Mouse (Mus musculus) liver, embryonic 18 days (tissue): ENCODE measurements around the gene Zfp692. TPM values are rescaled to one million over a fixed set of nuclear protein-coding genes. Genes with fewer than 3 reads are reported as not detected.

ENCODE experiments used
- polyA plus RNA-seq: library from polyadenylated mRNA; depleted of rRNA; stranded (reverse); fragments of >200 nt; gene quantifications from 2 replicates; pipeline ENCODE4 v1.2.3, GENCODE M21; 2012; rRNA removed

Gene Zfp692
- 11.8 and 14.3 TPM in 2 replicates for polyA plus RNA-seq

GRCm38 (mm10) chr11:58306860-58307308, at the start of gene Zfp692:
Zfp692 (plus strand) TSS chr11:58307069.

DNA sequence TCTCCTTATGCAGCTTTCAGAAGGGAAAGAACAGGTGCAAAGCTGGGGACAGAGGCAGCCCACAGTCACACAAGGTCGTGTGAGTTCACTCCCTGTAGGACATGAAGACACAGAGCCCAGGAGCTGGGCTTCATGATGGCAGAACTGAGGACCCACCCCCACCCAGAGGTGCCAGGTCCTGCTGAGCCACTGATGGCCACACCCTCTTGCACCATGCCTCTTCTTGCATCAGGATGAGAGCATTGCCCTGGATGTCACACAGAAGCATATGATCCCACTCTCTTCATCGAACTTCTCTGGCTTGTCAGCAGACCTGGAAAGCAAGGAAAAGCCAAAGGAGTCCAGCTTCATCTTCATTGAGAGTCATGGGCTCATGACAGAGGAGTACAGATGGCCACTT, 32.3 kb upstream of the Zfp692 start, which contains the start of gene 4930438A08Rik:
TSS of gene 4930438A08Rik (plus strand) at position 228 of the 400 bp plus-strand sequence.

DNA sequence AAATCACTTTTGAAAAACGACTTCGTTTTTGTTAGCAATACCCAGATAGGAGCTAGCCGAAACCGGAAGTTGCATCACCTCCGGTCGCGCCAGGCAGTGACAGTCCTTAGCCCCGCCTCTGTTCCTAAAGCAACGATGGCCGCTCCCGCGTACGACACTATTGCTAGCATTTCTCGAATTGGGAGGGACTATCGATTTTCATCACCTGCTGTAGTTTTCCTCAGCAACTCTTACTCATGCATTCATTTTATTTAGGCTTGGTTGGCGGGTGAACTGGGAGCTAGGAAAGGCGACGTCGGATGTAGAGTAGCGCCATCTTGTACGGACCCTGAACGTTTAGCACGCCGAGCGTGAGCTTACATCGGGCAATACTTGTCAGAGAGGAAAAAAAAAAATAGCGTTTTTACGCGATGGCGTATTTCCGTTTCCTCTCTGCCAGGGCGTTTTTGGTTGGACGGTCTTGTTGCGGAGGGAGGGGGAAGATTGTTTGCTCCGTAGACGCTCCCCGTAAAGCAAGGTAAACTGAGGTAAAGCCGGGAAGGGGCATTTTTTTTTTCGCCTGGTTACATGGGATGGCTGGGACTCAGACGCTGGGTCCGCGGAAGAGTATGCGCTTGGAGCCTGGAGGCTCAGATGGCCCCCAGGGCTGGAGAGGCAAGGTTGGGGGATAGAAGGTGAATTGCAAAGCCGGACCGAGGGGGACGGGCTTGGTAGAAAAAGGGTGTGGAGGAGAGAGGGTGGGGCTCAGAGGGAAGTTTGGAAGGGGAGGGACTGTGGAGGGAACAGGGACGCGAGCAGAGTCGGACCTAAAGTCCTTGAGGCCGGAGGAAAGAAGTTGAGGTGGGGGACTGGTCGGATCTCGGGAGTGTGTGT, 23.6 kb downstream of the Zfp692 start, which contains the start of the genes Zfp672 and Sh3bp5l:
TSS of gene Zfp672 (minus strand) at position 64 of the 873 bp plus-strand sequence.
TSS of gene Sh3bp5l (plus strand) at position 449 of the 873 bp plus-strand sequence.

Other genes starting within 250 kb of the Zfp692 start
- not detected in 2 replicates for gene Gm12248, start 213.9 kb upstream of the Zfp692 start, polyA plus RNA-seq
- gene Cnot8, start 202.9 kb upstream of the Zfp692 start, polyA plus RNA-seq = 28.6 and 29.8 TPM in 2 replicates
- gene Gemin5, start 138.5 kb upstream of the Zfp692 start, polyA plus RNA-seq = 3.7 and 4.3 TPM in 2 replicates
- 64.9 and 66.3 TPM in 2 replicates for gene Mrpl22, start 135.4 kb upstream of the Zfp692 start, polyA plus RNA-seq
- gene Igtp, start 107.5 kb upstream of the Zfp692 start, polyA plus RNA-seq = 43.5 and 49.2 TPM in 2 replicates
- 19.0 and 22.2 TPM in 2 replicates for gene Irgm2, start 107.5 kb upstream of the Zfp692 start, polyA plus RNA-seq
- 4.8 and 5.6 TPM in 2 replicates for gene 4930438A08Rik, start 32.3 kb upstream of the Zfp692 start, polyA plus RNA-seq
- gene Zfp672, start 23.3 kb downstream of the Zfp692 start, polyA plus RNA-seq = 16.4 and 17.9 TPM in 2 replicates
- gene Sh3bp5l, start 23.7 kb downstream of the Zfp692 start, polyA plus RNA-seq = 7.4 and 8.4 TPM in 2 replicates
- 0.41 and 0.99 TPM in 2 replicates for gene Lypd8, start 72.0 kb downstream of the Zfp692 start, polyA plus RNA-seq
- not detected in 2 replicates for gene 1810065E05Rik, start 114.0 kb downstream of the Zfp692 start, polyA plus RNA-seq
- not detected in 2 replicates for gene Gm12253, start 125.5 kb downstream of the Zfp692 start, polyA plus RNA-seq
- not detected in 2 replicates for gene Lypd9, start 145.9 kb downstream of the Zfp692 start, polyA plus RNA-seq
- not detected in 2 replicates for gene Olfr30, start 155.2 kb downstream of the Zfp692 start, polyA plus RNA-seq
- gene Olfr332, start 185.5 kb downstream of the Zfp692 start, polyA plus RNA-seq = not detected in 2 replicates
- gene Olfr331, start 195.5 kb downstream of the Zfp692 start, polyA plus RNA-seq = not detected in 2 replicates
- not detected in 2 replicates for gene Olfr330, start 227.8 kb downstream of the Zfp692 start, polyA plus RNA-seq
- not detected in 2 replicates for gene Olfr329-ps, start 239.4 kb downstream of the Zfp692 start, polyA plus RNA-seq
- not detected in 2 replicates for gene Olfr328, start 248.6 kb downstream of the Zfp692 start, polyA plus RNA-seq